Mouse (Mus musculus): ENCODE data around the gene Rora. TPM values are rescaled to one million over a fixed set of nuclear protein-coding genes. Genes with fewer than 3 reads are reported as not detected.

The Rora gene
- polyA plus RNA-seq, 1 experiment from 2014 or later, result 7.5 TPM

DNA sequence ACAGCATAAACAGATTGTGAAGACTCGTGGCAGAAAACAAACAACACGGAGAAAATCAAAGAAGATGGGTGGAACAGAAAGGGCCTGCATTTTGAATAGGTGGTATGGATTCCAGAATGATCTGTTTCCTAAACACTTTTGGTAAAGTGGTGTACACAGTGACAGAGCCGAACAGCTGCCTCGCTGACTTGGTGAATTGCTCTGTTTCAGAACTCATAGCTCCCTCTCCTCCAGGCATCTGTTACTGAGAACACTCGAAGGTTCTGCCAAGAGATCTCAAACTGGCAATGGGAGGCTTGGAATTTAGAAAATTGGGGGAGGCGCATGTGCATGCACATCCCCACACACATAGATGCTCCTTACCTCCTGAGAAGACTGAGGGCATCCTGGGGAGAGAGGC lies 145.5 kb downstream of the Rora start:
- Histone ChIP-seq H3K4me1 (replicated peaks; ENCODE audit: control insufficient read depth, insufficient read depth) (no peaks in the 10 kb centered on the region), H3K27ac (replicated peaks) (no peak overlapping the region), H3K36me3 (ENCODE audit: control insufficient read depth, insufficient read depth, low read length) (no peaks in the 10 kb centered on the region), H3K4me3 (ENCODE audit: low read depth, low read length) (no peak overlapping the region), H3K4me2 (replicated peaks; ENCODE audit: low read depth) (no peak overlapping the region), H3K9me3 (ENCODE audit: control insufficient read depth, low read length) (no peaks in the 10 kb centered on the region), H3K27me3 (ENCODE audit: control insufficient read depth, insufficient read depth, low read length) (no peaks in the 10 kb centered on the region), H3K9ac (ENCODE audit: low read length) (no peak overlapping the region)
- WGBS, result 73% methylated on average over 6 of the region's 6 CpGs
- DNase-seq (ENCODE audit: low spot score) (no peak), ATAC-seq (ENCODE audit: low FRiP score, low TSS enrichment) (no peak)
- no peak for TF ChIP-seq EP300 (optimal IDR thresholded peaks at IDR 0.05)
- TF ChIP-seq CTCF (IDR thresholded peaks at IDR 0.05; ENCODE audit: low read depth), result no peak

DNA sequence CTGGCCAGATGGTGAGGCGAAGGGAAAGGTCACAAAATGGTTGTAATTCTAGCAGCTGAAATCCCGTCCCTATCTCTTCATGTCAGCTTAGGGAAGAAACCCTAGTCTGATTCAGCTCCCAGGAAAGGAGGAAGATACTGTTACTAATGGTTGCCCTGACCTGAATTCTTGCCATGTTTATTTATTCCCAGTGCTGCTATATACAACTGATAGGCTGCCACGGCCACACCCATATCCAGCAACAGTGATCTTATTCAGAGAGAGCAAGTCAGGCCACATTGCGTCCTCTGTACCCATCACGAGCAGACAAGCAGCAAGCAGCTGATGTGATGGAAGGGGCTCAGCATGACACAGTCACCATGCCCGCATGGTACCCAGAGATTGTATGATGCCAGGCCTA lies 150.6 kb downstream of the Rora start:
- H3K4me1 ChIP-seq (replicated peaks; ENCODE audit: control insufficient read depth, insufficient read depth), result no peaks in the 10 kb centered on the region
- no peaks in the 10 kb centered on the region for H3K27me3 ChIP-seq (ENCODE audit: control insufficient read depth, insufficient read depth, low read length)
- no peak overlapping the region for H3K4me3 ChIP-seq (ENCODE audit: low read depth, low read length)
- ATAC-seq (ENCODE audit: low FRiP score, low TSS enrichment) (no peak), DNase-seq (ENCODE audit: low spot score) (no peak)
- H3K9ac ChIP-seq (ENCODE audit: low read length), result no peak overlapping the region
- no peak overlapping the region for H3K27ac ChIP-seq (replicated peaks)
- H3K9me3 ChIP-seq (ENCODE audit: control insufficient read depth, low read length), result no peaks in the 10 kb centered on the region
- WGBS, result 59% methylated on average over 6 of the region's 6 CpGs
- TF ChIP-seq EP300 (optimal IDR thresholded peaks at IDR 0.05), result no peak
- TF ChIP-seq CTCF (IDR thresholded peaks at IDR 0.05; ENCODE audit: low read depth), result no peak
- H3K36me3 ChIP-seq (ENCODE audit: control insufficient read depth, insufficient read depth, low read length), result no peaks in the 10 kb centered on the region
- H3K4me2 ChIP-seq (replicated peaks; ENCODE audit: low read depth), result no peak overlapping the region

DNA sequence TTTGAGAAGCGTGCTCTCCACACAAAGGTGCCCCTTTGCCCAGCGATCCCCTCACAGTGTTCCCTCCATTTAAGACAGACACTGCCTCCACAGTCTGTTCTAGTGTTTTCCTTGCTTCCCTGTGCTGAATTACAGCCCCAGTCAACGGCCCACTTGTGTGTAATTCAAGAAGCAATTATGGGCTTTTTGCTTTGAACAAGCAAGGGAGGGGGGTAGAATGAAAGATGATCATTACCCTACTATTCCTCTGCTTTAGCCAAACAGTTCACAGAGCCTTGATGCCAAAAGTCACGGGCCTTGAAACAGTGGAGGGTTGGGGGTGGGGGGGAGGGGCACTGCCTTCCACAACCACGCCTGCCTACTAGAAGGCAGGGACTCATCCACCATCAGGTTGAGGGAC lies 152.2 kb downstream of the Rora start:
- no peaks in the 10 kb centered on the region for H3K4me1 ChIP-seq (replicated peaks; ENCODE audit: control insufficient read depth, insufficient read depth)
- H3K27ac ChIP-seq (replicated peaks), result no peak overlapping the region
- no peak overlapping the region for H3K9ac ChIP-seq (ENCODE audit: low read length)
- WGBS, result 58% methylated on average over 5 of the region's 5 CpGs
- DNase-seq (ENCODE audit: low spot score) (no peak), ATAC-seq (ENCODE audit: low FRiP score, low TSS enrichment) (no peak)
- no peak for TF ChIP-seq EP300 (optimal IDR thresholded peaks at IDR 0.05)
- TF ChIP-seq CTCF (IDR thresholded peaks at IDR 0.05; ENCODE audit: low read depth), result no peak
- no peaks in the 10 kb centered on the region for H3K9me3 ChIP-seq (ENCODE audit: control insufficient read depth, low read length)
- H3K4me2 ChIP-seq (replicated peaks; ENCODE audit: low read depth), result no peak overlapping the region
- H3K27me3 ChIP-seq (ENCODE audit: control insufficient read depth, insufficient read depth, low read length), result no peaks in the 10 kb centered on the region
- H3K4me3 ChIP-seq (ENCODE audit: low read depth, low read length), result no peak overlapping the region
- no peaks in the 10 kb centered on the region for H3K36me3 ChIP-seq (ENCODE audit: control insufficient read depth, insufficient read depth, low read length)

DNA sequence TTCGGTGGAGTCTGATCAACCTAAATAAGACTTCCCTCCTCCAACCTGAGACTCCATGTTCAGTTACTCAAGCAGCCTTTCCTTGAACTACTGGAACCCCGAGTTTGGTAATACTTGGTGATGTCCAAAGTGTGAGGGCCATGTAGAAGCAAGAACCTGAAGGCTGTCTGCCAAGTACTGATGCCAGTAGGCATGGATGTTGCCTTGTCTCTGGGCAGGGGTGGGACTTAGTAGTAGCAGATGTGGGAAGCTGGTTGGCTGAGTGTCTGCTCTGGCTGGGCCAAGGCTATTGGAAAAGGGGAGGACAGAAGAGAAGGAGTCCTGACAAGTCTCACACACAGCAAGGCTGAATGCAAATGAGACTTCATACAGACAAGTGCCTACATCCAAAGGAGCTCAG lies 154.1 kb downstream of the Rora start:
- Histone ChIP-seq H3K9ac (ENCODE audit: low read length) (no peak overlapping the region), H3K27me3 (ENCODE audit: control insufficient read depth, insufficient read depth, low read length) (no peaks in the 10 kb centered on the region), H3K36me3 (ENCODE audit: control insufficient read depth, insufficient read depth, low read length) (no peaks in the 10 kb centered on the region), H3K4me3 (ENCODE audit: low read depth, low read length) (no peak overlapping the region), H3K27ac (replicated peaks) (no peak overlapping the region), H3K9me3 (ENCODE audit: control insufficient read depth, low read length) (no peaks in the 10 kb centered on the region), H3K4me2 (replicated peaks; ENCODE audit: low read depth) (no peak overlapping the region), H3K4me1 (replicated peaks; ENCODE audit: control insufficient read depth, insufficient read depth) (no peaks in the 10 kb centered on the region)
- ATAC-seq (ENCODE audit: low FRiP score, low TSS enrichment), result no peak
- 83% methylated on average over 2 of the region's 2 CpGs for WGBS
- DNase-seq (ENCODE audit: low spot score), result no peak
- TF ChIP-seq CTCF (IDR thresholded peaks at IDR 0.05; ENCODE audit: low read depth) (no peak), EP300 (optimal IDR thresholded peaks at IDR 0.05) (no peak)

DNA sequence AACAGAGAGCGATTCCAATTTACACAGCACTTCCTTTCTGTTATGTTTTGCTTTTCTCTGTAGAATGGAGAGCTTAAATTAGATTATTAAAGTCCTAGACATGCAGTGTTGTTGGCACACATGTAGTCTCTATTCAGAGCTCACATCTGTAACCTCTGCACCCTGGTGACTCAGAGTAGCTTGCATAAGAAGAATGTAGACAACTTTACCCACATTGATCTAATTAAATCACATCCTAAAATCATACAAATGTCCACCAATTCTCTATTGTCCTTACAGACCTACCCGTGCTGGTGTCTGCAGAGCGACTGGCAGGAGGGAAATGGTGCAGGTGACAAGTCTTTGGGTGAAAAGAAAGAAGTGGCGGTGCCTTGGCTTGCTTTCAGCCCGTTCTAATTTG lies 155.9 kb downstream of the Rora start:
- ATAC-seq (ENCODE audit: low FRiP score, low TSS enrichment) (no peak), DNase-seq (ENCODE audit: low spot score) (no peak)
- Histone ChIP-seq H3K4me1 (replicated peaks; ENCODE audit: control insufficient read depth, insufficient read depth) (no peaks in the 10 kb centered on the region), H3K9me3 (ENCODE audit: control insufficient read depth, low read length) (no peaks in the 10 kb centered on the region), H3K4me3 (ENCODE audit: low read depth, low read length) (no peak overlapping the region), H3K4me2 (replicated peaks; ENCODE audit: low read depth) (no peak overlapping the region), H3K36me3 (ENCODE audit: control insufficient read depth, insufficient read depth, low read length) (no peaks in the 10 kb centered on the region), H3K27me3 (ENCODE audit: control insufficient read depth, insufficient read depth, low read length) (no peaks in the 10 kb centered on the region), H3K9ac (ENCODE audit: low read length) (no peak overlapping the region), H3K27ac (replicated peaks) (no peak overlapping the region)
- TF ChIP-seq CTCF (IDR thresholded peaks at IDR 0.05; ENCODE audit: low read depth), result no peak
- WGBS, result 60% methylated on average over 5 of the region's 5 CpGs

DNA sequence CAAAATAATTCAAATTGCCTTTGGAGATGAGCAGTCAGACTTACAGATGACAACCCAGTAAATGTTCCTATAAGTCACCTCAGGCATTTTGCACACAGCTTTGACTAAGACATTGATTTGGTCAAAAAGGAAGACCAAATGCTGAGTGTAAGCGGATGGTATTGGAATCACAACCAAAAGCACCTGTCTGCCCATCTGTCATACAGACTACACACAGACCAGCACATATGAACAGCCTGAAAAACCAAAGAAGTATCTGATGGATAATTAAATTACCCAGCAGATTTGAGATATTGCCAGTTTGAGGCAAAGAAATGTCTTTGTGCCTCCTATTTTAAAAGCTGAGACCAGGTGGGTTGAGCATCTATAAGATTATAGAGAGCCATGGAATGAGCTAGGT lies 161.1 kb downstream of the Rora start:
- WGBS, result 94% methylated on average over 1 of the region's 1 CpGs
- H3K4me1 ChIP-seq (replicated peaks; ENCODE audit: control insufficient read depth, insufficient read depth), result no peaks in the 10 kb centered on the region
- no peak overlapping the region for H3K27ac ChIP-seq (replicated peaks)
- H3K36me3 ChIP-seq (ENCODE audit: control insufficient read depth, insufficient read depth, low read length), result no peaks in the 10 kb centered on the region
- H3K9me3 ChIP-seq (ENCODE audit: control insufficient read depth, low read length), result no peaks in the 10 kb centered on the region
- H3K27me3 ChIP-seq (ENCODE audit: control insufficient read depth, insufficient read depth, low read length), result no peaks in the 10 kb centered on the region
- no peak overlapping the region for H3K4me2 ChIP-seq (replicated peaks; ENCODE audit: low read depth)
- ATAC-seq (ENCODE audit: low FRiP score, low TSS enrichment) (no peak), DNase-seq (ENCODE audit: low spot score) (no peak)
- no peak overlapping the region for H3K9ac ChIP-seq (ENCODE audit: low read length)
- H3K4me3 ChIP-seq (ENCODE audit: low read depth, low read length), result no peak overlapping the region
- TF ChIP-seq EP300 (optimal IDR thresholded peaks at IDR 0.05), result no peak

Measured in stomach, postnatal 0 days (tissue).